21 mouse cellular contexts compared by ENCODE assay signal in the genomic region with DNA sequence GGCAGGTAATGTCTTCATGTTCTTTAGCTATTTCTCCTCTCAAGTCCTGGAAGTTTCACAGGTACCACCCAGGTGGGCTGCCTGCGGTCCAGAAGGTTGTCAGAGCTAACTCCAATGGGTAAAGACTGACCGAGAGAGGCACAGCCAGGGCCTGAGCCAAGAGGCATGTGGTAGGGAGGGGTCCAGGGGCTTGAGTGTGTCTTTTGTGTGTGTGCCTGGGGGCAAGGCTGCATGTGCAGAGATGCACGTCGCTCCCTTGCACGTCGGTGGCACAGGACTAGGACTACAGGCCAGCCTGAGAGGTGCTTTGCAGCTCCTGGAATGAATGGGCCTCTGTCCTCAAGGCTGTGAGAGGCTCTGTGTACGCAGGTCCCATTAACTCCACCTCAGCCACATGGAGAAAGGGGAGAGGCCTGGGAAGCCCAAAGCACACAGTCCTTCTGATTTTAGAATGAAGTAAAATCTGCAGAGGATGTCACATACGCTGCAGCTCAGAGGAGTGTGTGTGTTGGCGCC. TPM values are rescaled to one million over a fixed set of nuclear protein-coding genes. Genes with fewer than 3 reads are reported as not detected.
DNase-seq lines count a peak whose midpoint lies in the region; ATAC-seq and TF ChIP-seq lines count a peak whose summit lies in the region.
"Had no signal": no experiment of that assay in that cellular context is flagged by ENCODE, and none has a peak within 500 bp of the region (broad histone marks: within the 10 kb centered on the region; RNA-seq: fewer than 3 reads in every experiment).

No protein-coding gene starts in this region.

- no peak overlapping the region for H3K4me2 ChIP-seq in hindbrain, embryonic 16.5 days (ENCODE audit: low read length)
- H3K4me2 ChIP-seq in lung, embryonic 15.5 days = no peak overlapping the region
- H3K4me2 ChIP-seq in embryonic facial prominence, embryonic 12.5 days (replicated peaks) = no peak overlapping the region
- no peak overlapping the region for H3K4me2 ChIP-seq in hindbrain, postnatal 0 days (ENCODE audit: low read depth, low read length)
- H3K4me2 ChIP-seq: heart, embryonic 12.5 days; liver, embryonic 15.5 days; neural tube, embryonic 12.5 days had no signal

- H3K9me3 ChIP-seq in hindbrain, embryonic 10.5 days = 0 out of 2 replicates have a peak, but pooled peaks cover 2% of the 10 kb centered on the region
- no peaks in the 10 kb centered on the region for H3K9me3 ChIP-seq in hindbrain, embryonic 16.5 days (ENCODE audit: control insufficient read depth, low read length)
- no peaks in the 10 kb centered on the region for H3K9me3 ChIP-seq in lung, embryonic 15.5 days
- no peaks in the 10 kb centered on the region for H3K9me3 ChIP-seq in embryonic facial prominence, embryonic 12.5 days
- H3K9me3 ChIP-seq in hindbrain, postnatal 0 days (ENCODE audit: low read length) = no peaks in the 10 kb centered on the region
- H3K9me3 ChIP-seq: heart, embryonic 12.5 days; liver, embryonic 15.5 days; neural tube, embryonic 12.5 days had no signal

- TF ChIP-seq CTCF in hindbrain, postnatal 0 days (IDR thresholded peaks at IDR 0.05; ENCODE audit: low read depth) = no peak

- no peak overlapping the region for H3K9ac ChIP-seq in hindbrain, embryonic 16.5 days (ENCODE audit: low read depth, low read length)
- no peak overlapping the region for H3K9ac ChIP-seq in lung, embryonic 15.5 days
- H3K9ac ChIP-seq in embryonic facial prominence, embryonic 12.5 days = no peak overlapping the region
- H3K9ac ChIP-seq in hindbrain, postnatal 0 days (replicated peaks; ENCODE audit: low read length) = no peak overlapping the region
- H3K9ac ChIP-seq: heart, embryonic 12.5 days; liver, embryonic 15.5 days; neural tube, embryonic 12.5 days had no signal

- H3K4me3 ChIP-seq in hindbrain, embryonic 10.5 days = no peak overlapping the region
- no peak overlapping the region for H3K4me3 ChIP-seq in hindbrain, embryonic 16.5 days (ENCODE audit: low read length)
- no peak overlapping the region for H3K4me3 ChIP-seq in lung, embryonic 15.5 days
- H3K4me3 ChIP-seq in embryonic facial prominence, embryonic 12.5 days = no peak overlapping the region
- no peak overlapping the region for H3K4me3 ChIP-seq in hindbrain, postnatal 0 days (ENCODE audit: low read length)
- H3K4me3 ChIP-seq: heart, embryonic 12.5 days; liver, embryonic 15.5 days; neural tube, embryonic 12.5 days had no signal

- H3K27me3 ChIP-seq in hindbrain, embryonic 10.5 days (ENCODE audit: insufficient read depth, poor library complexity, severe bottlenecking) = no peaks in the 10 kb centered on the region
- H3K27me3 ChIP-seq in hindbrain, embryonic 16.5 days (replicated peaks; ENCODE audit: control insufficient read depth, insufficient read depth, low read length) = no peaks in the 10 kb centered on the region
- no peaks in the 10 kb centered on the region for H3K27me3 ChIP-seq in lung, embryonic 15.5 days
- H3K27me3 ChIP-seq in embryonic facial prominence, embryonic 12.5 days = no peaks in the 10 kb centered on the region
- no peaks in the 10 kb centered on the region for H3K27me3 ChIP-seq in hindbrain, postnatal 0 days (ENCODE audit: insufficient read depth, low read length)
- H3K27me3 ChIP-seq: heart, embryonic 12.5 days; neural tube, embryonic 12.5 days had no signal

- intact Hi-C loops in heart, postnatal 14 days (cut with DNase I) = no loop called here

- no peak for DNase-seq in hindbrain, embryonic 10.5 days (ENCODE audit: low spot score)
- DNase-seq in lung, postnatal 10 days = no peak
- DNase-seq in hindbrain, postnatal 0 days (ENCODE audit: low spot score) = no peak
- no peak for DNase-seq in left cerebral cortex, adult 8-10 months (ENCODE audit: low spot score in 2 of 2)
- DNase-seq in heart, postnatal 14 days = no peak
- DNase-seq: adrenal gland, adult 8-10 months; B cell, adult 2 months; cerebellum, adult 11 months; cerebellum, postnatal 14 days; heart, postnatal 36 days; kidney, adult 2 months; kidney, postnatal 4 days; thymus, postnatal 36 days had no signal

- 74% methylated on average over 9 of the region's 9 CpGs for WGBS in hindbrain, embryonic 10.5 days
- WGBS in hindbrain, embryonic 16.5 days = 81% methylated on average over 9 of the region's 9 CpGs
- WGBS in lung, embryonic 15.5 days = 63% methylated on average over 9 of the region's 9 CpGs
- WGBS in embryonic facial prominence, embryonic 12.5 days = 45% methylated on average over 9 of the region's 9 CpGs
- 73% methylated on average over 9 of the region's 9 CpGs for WGBS in hindbrain, postnatal 0 days

- peaks cover 41% of the 10 kb centered on the region for H3K4me1 ChIP-seq in hindbrain, embryonic 10.5 days (replicated peaks)
- H3K4me1 ChIP-seq in hindbrain, embryonic 16.5 days (ENCODE audit: control insufficient read depth, insufficient read depth, low read depth, low read length) = peaks cover under 1% of the 10 kb centered on the region; the same call in 1 of the 2 replicates
- peaks cover 3% of the 10 kb centered on the region for H3K4me1 ChIP-seq in lung, embryonic 15.5 days
- H3K4me1 ChIP-seq in embryonic facial prominence, embryonic 12.5 days = peaks cover 30% of the 10 kb centered on the region
- H3K4me1 ChIP-seq in hindbrain, postnatal 0 days (ENCODE audit: insufficient read depth, low read length) = no peaks in the 10 kb centered on the region
- H3K4me1 ChIP-seq: liver, embryonic 15.5 days had no signal

- no peak for ATAC-seq in hindbrain, embryonic 16.5 days
- ATAC-seq in lung, embryonic 15.5 days (ENCODE audit: borderline replicate concordance, extremely low read depth, low FRiP score, low TSS enrichment) = peak; percentile 74
- no peak for ATAC-seq in embryonic facial prominence, embryonic 12.5 days (ENCODE audit: insufficient number of reproducible peaks, insufficient read depth, low FRiP score, low TSS enrichment)
- 0 out of 2 replicates have a peak, but pooled peaks have one; percentile 45 for ATAC-seq in hindbrain, postnatal 0 days
- ATAC-seq: forebrain, embryonic 14.5 days had no signal

- H3K36me3 ChIP-seq in hindbrain, embryonic 10.5 days = peaks cover 33% of the 10 kb centered on the region
- H3K36me3 ChIP-seq in hindbrain, embryonic 16.5 days (ENCODE audit: control insufficient read depth, insufficient read depth, low read length) = peaks cover 9% of the 10 kb centered on the region; the same call in 1 of the 2 replicates
- H3K36me3 ChIP-seq in lung, embryonic 15.5 days = peaks cover 15% of the 10 kb centered on the region
- peaks cover 14% of the 10 kb centered on the region for H3K36me3 ChIP-seq in embryonic facial prominence, embryonic 12.5 days
- H3K36me3 ChIP-seq in hindbrain, postnatal 0 days (ENCODE audit: insufficient read depth, low read length) = 0 out of 2 replicates have a peak, but pooled peaks cover 3% of the 10 kb centered on the region

- peak overlapping the region; percentile 25; the same call in 1 of the 2 replicates for H3K27ac ChIP-seq in hindbrain, embryonic 10.5 days
- no peak overlapping the region for H3K27ac ChIP-seq in hindbrain, embryonic 16.5 days (ENCODE audit: low read depth, low read length)
- peak overlapping the region; percentile 51 for H3K27ac ChIP-seq in lung, embryonic 15.5 days
- peak overlapping the region; percentile 62 for H3K27ac ChIP-seq in embryonic facial prominence, embryonic 12.5 days
- H3K27ac ChIP-seq in hindbrain, postnatal 0 days = no peak overlapping the region
- H3K27ac ChIP-seq: liver, embryonic 15.5 days; macrophage; neural tube, embryonic 12.5 days had no signal

RNA-seq across cellular contexts. Expression of a gene that starts 28.8 kb away (rescaled TPM):
- 196 and 224 TPM in 2 replicates for polyA plus RNA-seq in hindbrain, embryonic 10.5 days (2016; fragmentation: Nextera tagmentation; extraction: Ambion mirVana)
- 11.9 and 43.4 TPM in 2 replicates for polyA plus RNA-seq in hindbrain, embryonic 16.5 days (2015; fragmentation: Nextera tagmentation; extraction: Ambion mirVana)
- polyA plus RNA-seq in lung, embryonic 15.5 days (2015; fragmentation: Nextera tagmentation; extraction: Ambion mirVana) = 19.1 and 20.1 TPM in 2 replicates
- 377 and 433 TPM in 2 replicates for polyA plus RNA-seq in embryonic facial prominence, embryonic 12.5 days (2016; fragmentation: Nextera tagmentation; extraction: Ambion mirVana)
- total RNA-seq in hindbrain, postnatal 0 days (2014; rRNA removed) = 19.3 and 28.9 TPM in 2 replicates
- 7.4 and 8.1 TPM in 2 replicates for polyA plus RNA-seq in hindbrain, postnatal 0 days (2015; fragmentation: Nextera tagmentation; extraction: Ambion mirVana)
- 1 to 10 TPM; 1.3 to 2.2 (median 1.6) TPM for total RNA-seq in left cerebral cortex, adult 8-10 months (2022)
- total RNA-seq in heart, postnatal 14 days (2021) = 1 to 10 TPM in 1 of 2 experiments, under 1 TPM in 1; 0.41 to 1.0 TPM
- polyA plus RNA-seq: kidney, adult 2 months; macrophage had no signal

RNA-seq across cellular contexts. Expression of a gene that starts 59.1 kb away (rescaled TPM):
- polyA plus RNA-seq in hindbrain, embryonic 10.5 days (2016; fragmentation: Nextera tagmentation; extraction: Ambion mirVana) = 33.0 and 37.9 TPM in 2 replicates
- polyA plus RNA-seq in hindbrain, embryonic 16.5 days (2015; fragmentation: Nextera tagmentation; extraction: Ambion mirVana) = 99.4 and 106 TPM in 2 replicates
- 26.9 and 31.2 TPM in 2 replicates for polyA plus RNA-seq in lung, embryonic 15.5 days (2015; fragmentation: Nextera tagmentation; extraction: Ambion mirVana)
- 49.6 and 50.5 TPM in 2 replicates for polyA plus RNA-seq in embryonic facial prominence, embryonic 12.5 days (2016; fragmentation: Nextera tagmentation; extraction: Ambion mirVana)
- total RNA-seq in hindbrain, postnatal 0 days (2014; rRNA removed) = 97.3 and 102 TPM in 2 replicates
- polyA plus RNA-seq in hindbrain, postnatal 0 days (2015; fragmentation: Nextera tagmentation; extraction: Ambion mirVana) = 91.5 and 94.0 TPM in 2 replicates
- 100 to 1,000 TPM; 407 to 459 (median 428) TPM for total RNA-seq in left cerebral cortex, adult 8-10 months (2022)
- total RNA-seq in heart, postnatal 14 days (2021) = 100 to 1,000 TPM; 739 to 748 TPM

Comparison
In these comparisons a context has a peak if more than half of its experiments do, and no peak if none do; other contexts are left out.
1. H3K27ac ChIP-seq: peak in hindbrain, embryonic 10.5 days (single experiment), lung, embryonic 15.5 days (single experiment) and embryonic facial prominence, embryonic 12.5 days (single experiment); none in hindbrain, embryonic 16.5 days (single experiment) and hindbrain, postnatal 0 days (single experiment).
2. ATAC-seq: peak in lung, embryonic 15.5 days (single experiment) and hindbrain, postnatal 0 days (single experiment); none in hindbrain, embryonic 16.5 days (single experiment) and embryonic facial prominence, embryonic 12.5 days (single experiment).